Mouse (Mus musculus): ENCODE results near the gene Rfx8.

DNA sequence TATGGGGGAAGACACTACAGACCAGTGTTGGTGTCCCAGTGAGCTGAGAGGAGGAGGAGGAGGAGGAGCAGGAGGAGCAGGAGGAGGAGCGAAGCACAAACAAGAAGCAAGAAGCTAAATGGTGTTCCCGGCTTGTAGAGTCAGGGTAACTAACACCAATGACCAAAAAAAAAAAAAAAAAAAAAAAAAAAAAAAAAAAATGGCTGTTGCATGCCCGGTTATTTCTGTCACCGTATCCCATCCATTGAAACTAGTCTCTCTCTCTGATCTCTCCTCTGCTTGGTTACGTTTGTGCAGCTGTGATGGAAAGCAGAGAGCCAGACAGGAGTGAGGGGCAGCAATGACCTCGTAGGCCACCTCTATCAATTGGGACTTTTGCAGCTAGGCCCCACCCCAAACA is 105.3 kb downstream of the Rfx8 start:
- TF ChIP-seq CTCF (IDR thresholded peaks at IDR 0.05; ENCODE audit: extremely low read depth, insufficient read depth, low read length): no peak
- no peak for TF ChIP-seq POLR2A (IDR thresholded peaks at IDR 0.05; ENCODE audit: extremely low read depth, insufficient read depth, low read length)
